Mouse (Mus musculus) liver, postnatal 0 days (tissue): Measurements from ENCODE around the gene Lrmda.

Experiments used
- CTCF ChIP-seq: sonication (generic); IDR thresholded peaks from 2 replicates; pipeline ENCODE4 v1.5.1; 2016; ENCODE audit warnings: antibody characterized with exemption, low read depth
- EP300 ChIP-seq: IDR thresholded peaks from 2 replicates; pipeline ENCODE4 v1.6.1; 2016; ENCODE audit warnings: antibody characterized with exemption, low read depth, mild to moderate bottlenecking

GRCm38 (mm10) chr14:22155512-22156026 is 136.1 kb downstream of the Lrmda start:
- TF ChIP-seq CTCF (no peak), EP300 (no peak)
